Mouse (Mus musculus) C2C12 (cell line): ENCODE results near the gene Il5ra. TPM values are rescaled to one million over a fixed set of nuclear protein-coding genes. Genes with fewer than 3 reads are reported as not detected.

Experiments
- H3K27me3 ChIP-seq: one replicate; pipeline ENCODE4 v1.6.1; 2011; ENCODE audit not compliant: control insufficient read depth, insufficient read depth, insufficient read length
- H3K36me3 ChIP-seq: one replicate; pipeline ENCODE4 v1.6.1; 2011; ENCODE audit not compliant: control insufficient read depth, insufficient read depth
- H3K4me3 ChIP-seq: one replicate; pipeline ENCODE4 v1.5.1; 2011; ENCODE audit warnings: mild to moderate bottlenecking, control low read depth; ENCODE audit not compliant: poor library complexity, insufficient read depth, severe bottlenecking
- H3K79me2 ChIP-seq: one replicate; pipeline ENCODE4 v1.6.1; 2011; ENCODE audit not compliant: control insufficient read depth, insufficient read depth
- H3K79me3 ChIP-seq: one replicate; pipeline ENCODE4 v1.6.1; 2011; ENCODE audit warnings: low read depth, control low read depth
- H3ac ChIP-seq: one replicate; pipeline ENCODE3; 2011; ENCODE audit warnings: low read depth; ENCODE audit not compliant: control insufficient read depth, insufficient read length
- CEBPB ChIP-seq: IDR thresholded peaks from one replicate; pipeline ENCODE4 v1.6.1; 2011; ENCODE audit warnings: low read depth, mild to moderate bottlenecking, control low read depth, moderate library complexity
- CTCF ChIP-seq: IDR thresholded peaks from one replicate; pipeline ENCODE4 v1.5.1; 2011; ENCODE audit not compliant: control insufficient read depth, insufficient read depth, insufficient read length
- FOSL1 ChIP-seq: IDR thresholded peaks from one replicate; pipeline ENCODE4 v1.8.0; 2011; ENCODE audit warnings: mild to moderate bottlenecking, low read length; ENCODE audit not compliant: poor library complexity, insufficient read depth, severe bottlenecking
- MAX ChIP-seq: IDR thresholded peaks from one replicate; pipeline ENCODE4 v1.6.1; 2011; ENCODE audit warnings: mild to moderate bottlenecking, control low read depth
- MYOD1 ChIP-seq: IDR thresholded peaks from one replicate; pipeline ENCODE4 v1.6.1; 2011; ENCODE audit warnings: low read depth; ENCODE audit not compliant: control insufficient read depth, insufficient read length
- MYOG ChIP-seq: IDR thresholded peaks from one replicate; pipeline ENCODE4 v1.6.1; 2011; ENCODE audit not compliant: control insufficient read depth, insufficient read length; ENCODE audit errors: extremely low read depth
- USF1 ChIP-seq: IDR thresholded peaks from one replicate; pipeline ENCODE4 v1.6.1; 2011; ENCODE audit warnings: low read depth, mild to moderate bottlenecking, control low read depth, moderate library complexity
- polyA plus RNA-seq: library from polyadenylated mRNA; unstranded; fragments of >200 nt; fragmentation: generic; extraction: Trizol; gene quantifications from one replicate; pipeline ENCODE4 v1.2.1, GENCODE M21; 2012; ENCODE audit warnings: missing spikeins

The Il5ra gene
- polyA plus RNA-seq, 1 experiment, result not detected

DNA sequence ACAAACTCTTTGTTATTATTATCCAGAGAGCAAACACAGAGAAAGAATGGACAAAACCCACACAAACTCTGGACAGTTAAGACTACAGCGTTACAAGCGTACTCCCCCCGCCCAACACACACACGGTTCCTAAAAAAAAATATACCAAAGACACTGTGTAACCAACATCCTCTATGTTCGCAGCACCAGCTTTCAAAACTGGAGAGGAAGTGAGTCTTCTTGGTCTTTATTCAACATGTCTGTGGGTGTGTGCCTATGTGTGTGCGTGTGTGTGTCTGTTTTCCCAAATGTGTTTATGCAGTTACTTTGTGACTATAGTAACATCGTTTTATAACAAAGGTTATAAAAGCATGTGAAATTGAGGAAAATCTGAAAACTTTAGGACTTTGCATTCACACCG lies 42.6 kb upstream of the Il5ra start:
- Histone ChIP-seq H3K36me3 (peaks cover 41% of the 10 kb centered on the region), H3K27me3 (no peaks in the 10 kb centered on the region), H3K79me2 (no peaks in the 10 kb centered on the region), H3K4me3 (no peak overlapping the region), H3K79me3 (peaks cover 2% of the 10 kb centered on the region), H3ac (no peak overlapping the region)
- TF ChIP-seq MYOG, result no peak
- no peak for TF ChIP-seq MAX
- TF ChIP-seq MYOD1, result no peak

DNA sequence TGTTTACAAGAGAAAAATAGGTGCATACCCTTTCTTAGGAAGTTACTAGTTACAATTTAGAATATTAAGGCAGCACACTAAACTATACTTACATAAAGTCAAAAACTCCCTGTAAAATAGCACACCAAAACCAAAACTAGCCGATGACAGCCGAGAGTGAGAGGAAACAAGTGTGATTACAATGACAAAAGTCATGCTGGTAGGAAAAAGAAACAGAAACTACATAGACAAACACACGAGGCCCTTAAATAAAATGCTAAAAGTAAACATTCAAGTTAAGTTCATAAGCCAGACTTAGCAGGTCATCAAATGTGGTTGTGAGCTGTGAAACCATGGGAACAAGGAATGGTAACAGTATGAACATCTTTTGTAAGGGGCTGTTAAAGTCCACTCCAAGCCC lies 38.3 kb upstream of the Il5ra start:
- Histone ChIP-seq H3K79me3 (peaks cover 2% of the 10 kb centered on the region), H3K36me3 (peaks cover 31% of the 10 kb centered on the region), H3K27me3 (no peaks in the 10 kb centered on the region), H3K4me3 (no peak overlapping the region), H3K79me2 (no peaks in the 10 kb centered on the region), H3ac (no peak overlapping the region)
- no peak for TF ChIP-seq CTCF

DNA sequence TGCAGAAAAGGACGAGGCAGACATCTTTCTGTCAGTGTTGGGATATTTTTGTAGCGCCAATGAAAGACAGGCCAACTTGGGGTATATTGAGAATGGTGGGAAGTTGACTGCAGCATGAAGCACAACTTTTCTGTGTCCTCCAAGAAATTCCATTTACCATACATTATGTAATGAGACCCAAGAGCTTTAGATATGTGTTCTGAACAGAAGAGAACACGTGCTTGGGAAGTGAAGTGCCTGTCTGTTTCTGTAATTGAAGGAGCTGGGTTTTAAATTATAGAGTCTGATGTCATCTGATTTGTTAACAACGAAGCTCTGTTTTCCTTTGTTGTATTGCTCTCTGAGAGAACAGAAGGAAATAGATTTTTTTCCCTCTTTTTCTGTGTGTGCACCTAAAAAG lies 21.2 kb upstream of the Il5ra start:
- Histone ChIP-seq H3ac (peak overlapping the region; percentile 81), H3K4me3 (peak overlapping the region; percentile 85), H3K79me3 (peaks cover 27% of the 10 kb centered on the region), H3K36me3 (peaks cover 41% of the 10 kb centered on the region), H3K79me2 (peaks cover 35% of the 10 kb centered on the region), H3K27me3 (no peaks in the 10 kb centered on the region)
- TF ChIP-seq USF1, result no peak
- no peak for TF ChIP-seq CTCF
- no peak for TF ChIP-seq MYOD1
- TF ChIP-seq MYOG, result no peak
- no peak for TF ChIP-seq FOSL1
- no peak for TF ChIP-seq MAX
- no peak for TF ChIP-seq CEBPB

DNA sequence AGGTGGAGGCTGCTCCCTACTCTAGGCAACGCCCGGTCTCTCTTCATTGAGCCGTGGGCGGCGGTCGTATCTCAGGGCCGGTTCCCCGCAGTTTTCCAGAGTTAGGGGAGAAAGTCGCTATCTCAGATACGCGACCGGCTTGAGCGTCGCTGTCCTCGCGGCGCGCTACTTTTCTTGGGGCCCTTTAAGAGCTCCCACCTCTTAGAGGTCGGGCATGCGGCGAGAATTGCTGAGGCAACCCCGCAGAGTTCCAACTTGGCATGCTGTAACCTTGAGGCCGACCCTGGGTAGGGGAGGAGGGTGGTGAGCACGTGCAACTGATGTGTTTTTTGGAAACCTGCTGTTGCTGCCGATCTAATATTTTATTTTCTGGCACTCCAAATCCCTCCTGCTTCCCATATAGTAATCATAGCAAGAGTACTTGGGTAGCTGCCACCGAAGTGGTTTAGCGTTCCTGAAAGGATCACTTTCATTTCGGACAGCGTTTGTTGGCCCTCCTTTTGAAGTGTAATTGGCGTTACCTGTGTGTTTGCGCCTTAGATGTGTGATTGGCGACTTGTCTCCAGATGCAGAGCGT lies 20.5 kb upstream of the Il5ra start:
- TF ChIP-seq CEBPB, result no peak
- TF ChIP-seq MYOG, result no peak
- no peak for TF ChIP-seq USF1
- TF ChIP-seq CTCF, result no peak
- no peak for TF ChIP-seq MYOD1
- TF ChIP-seq MAX, result no peak
- no peak for TF ChIP-seq FOSL1
- H3ac ChIP-seq, result peak overlapping the region; percentile 81

DNA sequence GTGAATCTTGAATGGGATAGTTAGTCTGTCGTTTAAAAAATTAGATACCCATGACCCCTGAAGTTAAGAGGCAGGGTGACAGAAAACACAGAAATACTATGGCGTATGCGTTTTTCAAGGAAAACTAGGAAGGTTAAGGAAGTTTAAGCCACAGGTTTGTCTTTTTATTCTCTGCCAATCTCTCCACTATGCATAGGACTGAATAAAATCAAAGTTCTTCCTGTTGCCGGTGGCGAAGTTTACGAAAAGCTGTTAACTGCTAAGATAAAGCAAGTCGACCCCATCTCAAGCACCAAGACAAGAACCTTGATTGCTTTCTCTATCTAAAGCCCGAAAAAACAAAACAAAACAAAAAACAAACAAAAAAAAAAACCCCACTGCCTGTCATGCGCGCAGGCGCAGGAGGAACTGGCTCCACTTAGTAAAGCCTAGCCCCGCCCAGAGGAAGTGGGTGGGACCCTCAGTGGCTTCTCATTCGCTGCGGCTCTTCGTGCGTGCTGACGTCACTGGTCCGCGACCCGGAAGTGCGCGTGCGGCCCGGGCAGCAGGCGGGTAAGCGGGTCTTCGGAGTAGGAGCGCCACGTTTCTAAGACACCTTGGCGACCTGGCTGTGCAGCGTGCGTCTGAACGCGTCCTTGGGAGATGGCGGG lies 19.9 kb upstream of the Il5ra start, which contains the start of gene Trnt1:
Trnt1 (plus strand) TSS at position 481 of the 650 bp plus-strand sequence.
- H3K36me3 ChIP-seq, result peaks cover 30% of the 10 kb centered on the region
- no peak for TF ChIP-seq CEBPB
- TF ChIP-seq MAX, result peak; percentile 90
- no peaks in the 10 kb centered on the region for H3K27me3 ChIP-seq
- H3ac ChIP-seq, result peak within 1 kb of the TSS; percentile 81
- peaks cover 27% of the 10 kb centered on the region for H3K79me3 ChIP-seq
- peak within 1 kb of the TSS; percentile 85 for H3K4me3 ChIP-seq
- H3K79me2 ChIP-seq, result peaks cover 35% of the 10 kb centered on the region

More for the DNA sequence above, 20.5 kb upstream of the Il5ra start:
- peak overlapping the region; percentile 85 for H3K4me3 ChIP-seq
- H3K79me2 ChIP-seq, result peaks cover 35% of the 10 kb centered on the region
- H3K27me3 ChIP-seq, result no peaks in the 10 kb centered on the region
- peaks cover 27% of the 10 kb centered on the region for H3K79me3 ChIP-seq
- peaks cover 36% of the 10 kb centered on the region for H3K36me3 ChIP-seq

DNA sequence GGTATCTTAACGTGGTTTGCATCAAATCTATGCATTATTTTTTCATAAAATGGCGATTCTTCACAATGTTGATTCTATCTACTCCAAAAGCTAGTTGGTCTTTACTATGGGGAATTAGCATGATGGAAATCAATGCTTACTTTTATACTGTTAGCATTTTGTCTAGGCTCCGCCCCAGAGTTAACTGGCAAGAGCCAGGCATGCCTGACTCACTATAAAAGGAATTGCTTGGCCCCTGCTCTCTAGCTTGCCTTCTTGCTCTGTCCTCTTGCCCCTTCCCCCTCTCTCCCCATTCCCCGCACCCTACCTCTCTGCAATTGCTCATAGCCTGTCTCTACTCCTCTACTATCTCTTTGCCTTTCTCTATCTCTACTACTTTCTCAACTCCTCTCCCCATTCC lies 17.9 kb upstream of the Il5ra start:
- no peaks in the 10 kb centered on the region for H3K27me3 ChIP-seq
- H3K36me3 ChIP-seq, result peaks cover 11% of the 10 kb centered on the region
- TF ChIP-seq MYOD1 (no peak), MYOG (no peak)
- H3ac ChIP-seq, result no peak overlapping the region
- peaks cover 28% of the 10 kb centered on the region for H3K79me2 ChIP-seq
- H3K4me3 ChIP-seq, result no peak overlapping the region
- H3K79me3 ChIP-seq, result peaks cover 20% of the 10 kb centered on the region

DNA sequence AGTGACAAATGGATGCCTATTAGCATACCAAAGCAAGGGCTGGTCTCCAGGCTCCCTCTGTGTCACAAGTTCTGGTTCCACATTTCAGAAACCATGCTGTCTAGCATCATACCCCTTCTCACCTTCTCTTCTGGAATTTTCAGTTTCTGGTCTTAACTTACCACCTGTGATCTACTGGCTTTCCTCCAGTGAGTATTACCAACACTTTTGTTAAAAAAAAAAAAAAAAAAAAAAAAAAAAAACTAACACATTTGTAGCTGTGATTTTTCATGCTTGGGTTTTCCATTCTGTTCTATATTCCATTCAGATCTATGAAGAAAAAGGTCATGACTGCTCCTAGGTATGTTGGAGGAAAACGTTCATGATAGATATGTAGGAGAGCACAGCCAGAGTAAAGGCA lies 17.1 kb upstream of the Il5ra start:
- peaks cover 3% of the 10 kb centered on the region for H3K36me3 ChIP-seq
- H3K4me3 ChIP-seq, result no peak overlapping the region
- peaks cover 19% of the 10 kb centered on the region for H3K79me2 ChIP-seq
- peaks cover 14% of the 10 kb centered on the region for H3K79me3 ChIP-seq
- no peaks in the 10 kb centered on the region for H3K27me3 ChIP-seq
- no peak for TF ChIP-seq FOSL1
- no peak for TF ChIP-seq CEBPB
- no peak for TF ChIP-seq MYOD1
- no peak for TF ChIP-seq USF1
- no peak for TF ChIP-seq CTCF
- no peak overlapping the region for H3ac ChIP-seq
